Mouse (Mus musculus): ENCODE results near the gene Gpr179. TPM values are rescaled to one million over a fixed set of nuclear protein-coding genes. Genes with fewer than 3 reads are reported as not detected.
"Not testable (repeated sequence)": the region's sequence is repeated elsewhere in the genome, so short reads cannot be mapped to it uniquely, and the experiment has no call there.

Gene Gpr179
- polyA plus RNA-seq, 1 experiment = 0.08 TPM

- no peak overlapping the region for H3K27ac ChIP-seq (ENCODE audit: insufficient read depth, low read depth, low read length)
- no peaks in the 10 kb centered on the region for H3K27me3 ChIP-seq (replicated peaks; ENCODE audit: control insufficient read depth, insufficient read depth, low read length)
- no peak overlapping the region for H3K4me3 ChIP-seq (ENCODE audit: insufficient read depth, low read depth, low read length)
- H3K4me1 ChIP-seq (ENCODE audit: control insufficient read depth, insufficient read depth, low read length) = no peaks in the 10 kb centered on the region
- no peak for DNase-seq
- H3K36me3 ChIP-seq (ENCODE audit: control insufficient read depth, insufficient read depth, low read length) = peaks cover 6% of the 10 kb centered on the region; the same call in 1 of the 2 replicates
- WGBS = 68% methylated on average over 1 of the region's 1 CpGs
- TF ChIP-seq CTCF (conservative IDR thresholded peaks at IDR 0.05; ENCODE audit: insufficient read depth, insufficient read length, low read depth, low read length) = peak; percentile 42
- TF ChIP-seq POLR2A (IDR thresholded peaks at IDR 0.05; ENCODE audit: low read depth, low read length) = no peak
Measured at GRCm38 (mm10) chr11:97325224-97325623, 26.7 kb downstream of the Gpr179 start.

- not testable (repeated sequence) for H3K4me3 ChIP-seq (ENCODE audit: insufficient read depth, low read depth, low read length); DNase-seq; H3K36me3 ChIP-seq (ENCODE audit: control insufficient read depth, insufficient read depth, low read length); H3K27ac ChIP-seq (ENCODE audit: insufficient read depth, low read depth, low read length); H3K27me3 ChIP-seq (replicated peaks; ENCODE audit: control insufficient read depth, insufficient read depth, low read length); H3K4me1 ChIP-seq (ENCODE audit: control insufficient read depth, insufficient read depth, low read length)
- 90% methylated on average over 8 of the region's 8 CpGs for WGBS
Measured at GRCm38 (mm10) chr11:97321894-97322600, 29.8 kb downstream of the Gpr179 start.

GRCm38 (mm10) chr11:97321197-97321596, 30.7 kb downstream of the Gpr179 start:
- peaks cover 4% of the 10 kb centered on the region; the same call in 1 of the 2 replicates for H3K36me3 ChIP-seq (ENCODE audit: control insufficient read depth, insufficient read depth, low read length)
- no peak for TF ChIP-seq CTCF (conservative IDR thresholded peaks at IDR 0.05; ENCODE audit: insufficient read depth, insufficient read length, low read depth, low read length)
- TF ChIP-seq POLR2A (IDR thresholded peaks at IDR 0.05; ENCODE audit: low read depth, low read length) = no peak
- H3K27ac ChIP-seq (ENCODE audit: insufficient read depth, low read depth, low read length) = no peak overlapping the region
- no peak overlapping the region for H3K4me3 ChIP-seq (ENCODE audit: insufficient read depth, low read depth, low read length)
- H3K27me3 ChIP-seq (replicated peaks; ENCODE audit: control insufficient read depth, insufficient read depth, low read length) = no peaks in the 10 kb centered on the region
- no peaks in the 10 kb centered on the region for H3K4me1 ChIP-seq (ENCODE audit: control insufficient read depth, insufficient read depth, low read length)
- WGBS = 95% methylated on average over 8 of the region's 8 CpGs
- DNase-seq = no peak

GRCm38 (mm10) chr11:97315504-97316503, 36.1 kb downstream of the Gpr179 start, which contains the start of gene Mrpl45:
TSS of gene Mrpl45 (plus strand) at chr11:97315716.
- H3K4me3 ChIP-seq (ENCODE audit: insufficient read depth, low read depth, low read length) = peak within 1 kb of the TSS; percentile 80
- WGBS = under 1% methylated on average over 50 of the region's 50 CpGs
- peak; percentile 100 for DNase-seq
- TF ChIP-seq CTCF (conservative IDR thresholded peaks at IDR 0.05; ENCODE audit: insufficient read depth, insufficient read length, low read depth, low read length) (no peak), POLR2A (IDR thresholded peaks at IDR 0.05; ENCODE audit: low read depth, low read length) (peak; percentile 25)
- peaks cover 3% of the 10 kb centered on the region; the same call in 1 of the 2 replicates for H3K4me1 ChIP-seq (ENCODE audit: control insufficient read depth, insufficient read depth, low read length)
- H3K36me3 ChIP-seq (ENCODE audit: control insufficient read depth, insufficient read depth, low read length) = no peaks in the 10 kb centered on the region
- peak within 1 kb of the TSS; percentile 75 for H3K27ac ChIP-seq (ENCODE audit: insufficient read depth, low read depth, low read length)
- no peaks in the 10 kb centered on the region for H3K27me3 ChIP-seq (replicated peaks; ENCODE audit: control insufficient read depth, insufficient read depth, low read length)

- 44% methylated on average over 8 of the region's 8 CpGs for WGBS
- no peak overlapping the region for H3K27ac ChIP-seq (ENCODE audit: insufficient read depth, low read depth, low read length)
Measured at GRCm38 (mm10) chr11:97314751-97315503, 37.0 kb downstream of the Gpr179 start.

GRCm38 (mm10) chr11:97314110-97314509, 37.8 kb downstream of the Gpr179 start:
- no peak for DNase-seq
- Histone ChIP-seq H3K4me1 (ENCODE audit: control insufficient read depth, insufficient read depth, low read length) (peaks cover 3% of the 10 kb centered on the region; the same call in 1 of the 2 replicates), H3K4me3 (ENCODE audit: insufficient read depth, low read depth, low read length) (no peak overlapping the region), H3K27me3 (replicated peaks; ENCODE audit: control insufficient read depth, insufficient read depth, low read length) (no peaks in the 10 kb centered on the region), H3K36me3 (ENCODE audit: control insufficient read depth, insufficient read depth, low read length) (no peaks in the 10 kb centered on the region), H3K27ac (ENCODE audit: insufficient read depth, low read depth, low read length) (no peak overlapping the region)
- WGBS = 91% methylated on average over 3 of the region's 3 CpGs
- TF ChIP-seq POLR2A (IDR thresholded peaks at IDR 0.05; ENCODE audit: low read depth, low read length) (no peak), CTCF (conservative IDR thresholded peaks at IDR 0.05; ENCODE audit: insufficient read depth, insufficient read length, low read depth, low read length) (no peak)

More at GRCm38 (mm10) chr11:97314751-97315503, 37.0 kb downstream of the Gpr179 start:
- TF ChIP-seq CTCF (conservative IDR thresholded peaks at IDR 0.05; ENCODE audit: insufficient read depth, insufficient read length, low read depth, low read length) (no peak), POLR2A (IDR thresholded peaks at IDR 0.05; ENCODE audit: low read depth, low read length) (no peak)
- Histone ChIP-seq H3K27me3 (replicated peaks; ENCODE audit: control insufficient read depth, insufficient read depth, low read length) (no peaks in the 10 kb centered on the region), H3K4me3 (ENCODE audit: insufficient read depth, low read depth, low read length) (no peak overlapping the region), H3K4me1 (ENCODE audit: control insufficient read depth, insufficient read depth, low read length) (peaks cover 3% of the 10 kb centered on the region; the same call in 1 of the 2 replicates), H3K36me3 (ENCODE audit: control insufficient read depth, insufficient read depth, low read length) (no peaks in the 10 kb centered on the region)
- no peak for DNase-seq

- WGBS = 93% methylated on average over 1 of the region's 1 CpGs
- not testable (repeated sequence) for H3K36me3 ChIP-seq (ENCODE audit: control insufficient read depth, insufficient read depth, low read length); DNase-seq; H3K4me3 ChIP-seq (ENCODE audit: insufficient read depth, low read depth, low read length); H3K4me1 ChIP-seq (ENCODE audit: control insufficient read depth, insufficient read depth, low read length); H3K27ac ChIP-seq (ENCODE audit: insufficient read depth, low read depth, low read length); H3K27me3 ChIP-seq (replicated peaks; ENCODE audit: control insufficient read depth, insufficient read depth, low read length)
Measured at GRCm38 (mm10) chr11:97312871-97313270, 39.0 kb downstream of the Gpr179 start.

All from kidney, adult 2 months (tissue).